Mouse (Mus musculus): ENCODE measurements at regions not wholly inside any gene's neighbourhood (a gene's known extent, or its start where the extent isn't known, plus 50 kb on each side); places are given as distances from the start of the nearest gene placed in this dataset.

DNA sequence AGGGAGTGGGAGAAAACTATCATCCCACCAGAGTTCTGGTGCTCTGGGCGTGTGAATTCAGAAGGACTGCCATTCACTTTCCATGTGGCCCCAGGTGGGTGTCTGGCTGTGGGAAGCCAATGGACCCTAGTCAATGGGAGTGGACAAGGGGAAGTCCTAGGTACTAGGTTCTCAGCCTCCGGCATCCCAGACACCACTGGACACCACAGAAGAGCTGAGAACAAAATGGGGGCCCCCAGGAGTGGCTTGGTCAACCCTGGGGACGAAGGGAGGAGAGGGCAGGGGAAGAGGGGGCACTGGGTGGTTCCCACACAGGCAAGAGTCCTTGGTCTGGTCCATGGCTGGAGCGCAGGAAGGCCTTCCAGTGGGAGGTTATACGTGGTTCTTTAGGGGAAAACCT lies 81.8 kb upstream of the Slc4a7 start:
- Histone ChIP-seq H3K36me3 (ENCODE audit: control insufficient read depth, insufficient read depth) (no peaks in the 10 kb centered on the region), H3K4me1 (replicated peaks; ENCODE audit: control insufficient read depth, insufficient read depth, low read length) (no peaks in the 10 kb centered on the region), H3K4me2 (ENCODE audit: low read length) (no peak overlapping the region), H3K9ac (replicated peaks; ENCODE audit: low read depth, low read length) (no peak overlapping the region), H3K27me3 (replicated peaks; ENCODE audit: control insufficient read depth, insufficient read depth, low read length) (no peaks in the 10 kb centered on the region), H3K4me3 (replicated peaks; ENCODE audit: low read length) (no peak overlapping the region), H3K27ac (ENCODE audit: low read length) (no peak overlapping the region), H3K9me3 (ENCODE audit: control insufficient read depth, low read length) (no peaks in the 10 kb centered on the region)
- 79% methylated on average over 5 of the region's 5 CpGs for WGBS
- ATAC-seq, result no peak

DNA sequence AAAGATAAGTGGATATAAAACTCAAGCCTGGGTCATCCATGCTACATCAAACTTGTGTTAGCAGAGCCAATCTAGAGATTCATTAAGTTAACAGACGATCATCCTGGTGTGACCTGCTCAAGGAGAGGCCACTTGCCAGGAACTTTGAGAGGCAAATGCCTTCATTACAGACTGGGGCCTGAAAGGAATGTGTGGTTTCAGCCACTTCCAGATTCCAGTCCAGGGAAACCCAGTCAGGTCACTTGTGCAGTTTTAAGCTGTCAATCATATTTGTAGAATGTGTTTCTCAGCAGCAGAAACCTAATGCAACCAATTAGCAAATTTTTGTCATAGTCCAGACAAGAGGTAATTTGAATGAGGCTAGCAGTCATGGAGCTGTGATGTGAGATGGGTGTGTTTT lies 73.4 kb upstream of the Slc4a7 start:
- H3K9ac ChIP-seq (replicated peaks; ENCODE audit: low read depth, low read length), result no peak overlapping the region
- no peaks in the 10 kb centered on the region for H3K36me3 ChIP-seq (ENCODE audit: control insufficient read depth, insufficient read depth)
- no peaks in the 10 kb centered on the region for H3K9me3 ChIP-seq (ENCODE audit: control insufficient read depth, low read length)
- no peaks in the 10 kb centered on the region for H3K27me3 ChIP-seq (replicated peaks; ENCODE audit: control insufficient read depth, insufficient read depth, low read length)
- H3K4me2 ChIP-seq (ENCODE audit: low read length), result no peak overlapping the region
- H3K4me1 ChIP-seq (replicated peaks; ENCODE audit: control insufficient read depth, insufficient read depth, low read length), result peaks cover 14% of the 10 kb centered on the region
- whole genome bisulfite sequencing, result 71% methylated on average over 1 of the region's 1 CpGs
- H3K27ac ChIP-seq (ENCODE audit: low read length), result no peak overlapping the region
- no peak for ATAC-seq
- H3K4me3 ChIP-seq (replicated peaks; ENCODE audit: low read length), result no peak overlapping the region

DNA sequence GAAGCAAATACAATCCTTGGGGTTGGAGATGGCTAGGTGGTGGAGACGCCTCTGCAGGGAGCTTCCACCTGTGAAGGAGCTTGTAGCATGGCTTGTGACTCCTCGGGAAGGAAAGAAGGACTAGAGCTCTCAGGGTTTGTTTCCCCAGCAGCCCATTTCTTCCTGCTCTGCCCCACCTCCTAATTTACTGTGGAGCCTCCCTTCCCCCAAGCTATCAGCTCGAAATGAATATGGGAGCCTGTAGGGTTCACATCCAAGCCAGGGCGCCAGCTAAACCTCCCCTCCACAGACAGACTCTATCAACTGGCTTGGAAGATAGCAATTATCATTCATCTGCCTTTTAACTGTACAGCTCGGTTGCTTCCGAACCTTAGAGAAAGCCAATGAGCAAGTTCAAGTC lies 70.3 kb upstream of the Slc4a7 start:
- WGBS, result 39% methylated on average over 6 of the region's 6 CpGs
- ATAC-seq, result no peak
- no peaks in the 10 kb centered on the region for H3K27me3 ChIP-seq (replicated peaks; ENCODE audit: control insufficient read depth, insufficient read depth, low read length)

DNA sequence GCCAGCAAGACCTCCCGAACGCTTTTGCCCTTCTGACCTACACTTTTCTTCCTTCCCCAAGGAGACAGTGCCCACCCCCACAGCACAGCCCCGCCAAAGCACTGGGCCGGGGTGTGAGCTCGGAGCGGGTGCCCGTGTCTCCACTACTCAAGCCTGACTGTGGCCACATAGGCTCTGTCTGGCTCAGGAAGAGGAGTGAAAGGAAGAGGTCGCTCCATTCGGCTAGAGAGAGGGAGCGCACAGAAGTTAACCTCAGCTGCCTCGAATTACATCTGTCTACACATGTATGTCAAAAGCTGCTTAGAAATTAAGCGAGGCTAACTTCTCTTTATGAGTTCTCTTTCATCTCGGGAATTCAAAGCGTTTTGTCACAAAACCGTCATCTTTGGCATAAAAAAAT lies 69.6 kb upstream of the Slc4a7 start:
- WGBS, result 1% methylated on average over 15 of the region's 15 CpGs
- H3K4me2 ChIP-seq (ENCODE audit: low read length), result peak overlapping the region; percentile 60
- H3K4me1 ChIP-seq (replicated peaks; ENCODE audit: control insufficient read depth, insufficient read depth, low read length), result peaks cover 14% of the 10 kb centered on the region
- no peak overlapping the region for H3K27ac ChIP-seq (ENCODE audit: low read length)
- no peaks in the 10 kb centered on the region for H3K36me3 ChIP-seq (ENCODE audit: control insufficient read depth, insufficient read depth)
- ATAC-seq, result 0 out of 2 replicates have a peak, but pooled peaks have one; percentile 47
- H3K9ac ChIP-seq (replicated peaks; ENCODE audit: low read depth, low read length), result no peak overlapping the region
- no peaks in the 10 kb centered on the region for H3K27me3 ChIP-seq (replicated peaks; ENCODE audit: control insufficient read depth, insufficient read depth, low read length)
- H3K4me3 ChIP-seq (replicated peaks; ENCODE audit: low read length), result peak overlapping the region; percentile 30
- H3K9me3 ChIP-seq (ENCODE audit: control insufficient read depth, low read length), result no peaks in the 10 kb centered on the region

More for the DNA sequence above, 70.3 kb upstream of the Slc4a7 start:
- H3K4me1 ChIP-seq (replicated peaks; ENCODE audit: control insufficient read depth, insufficient read depth, low read length), result peaks cover 14% of the 10 kb centered on the region
- H3K9ac ChIP-seq (replicated peaks; ENCODE audit: low read depth, low read length), result no peak overlapping the region
- H3K36me3 ChIP-seq (ENCODE audit: control insufficient read depth, insufficient read depth), result no peaks in the 10 kb centered on the region
- H3K27ac ChIP-seq (ENCODE audit: low read length), result no peak overlapping the region
- no peak overlapping the region for H3K4me3 ChIP-seq (replicated peaks; ENCODE audit: low read length)
- H3K9me3 ChIP-seq (ENCODE audit: control insufficient read depth, low read length), result no peaks in the 10 kb centered on the region
- H3K4me2 ChIP-seq (ENCODE audit: low read length), result no peak overlapping the region

DNA sequence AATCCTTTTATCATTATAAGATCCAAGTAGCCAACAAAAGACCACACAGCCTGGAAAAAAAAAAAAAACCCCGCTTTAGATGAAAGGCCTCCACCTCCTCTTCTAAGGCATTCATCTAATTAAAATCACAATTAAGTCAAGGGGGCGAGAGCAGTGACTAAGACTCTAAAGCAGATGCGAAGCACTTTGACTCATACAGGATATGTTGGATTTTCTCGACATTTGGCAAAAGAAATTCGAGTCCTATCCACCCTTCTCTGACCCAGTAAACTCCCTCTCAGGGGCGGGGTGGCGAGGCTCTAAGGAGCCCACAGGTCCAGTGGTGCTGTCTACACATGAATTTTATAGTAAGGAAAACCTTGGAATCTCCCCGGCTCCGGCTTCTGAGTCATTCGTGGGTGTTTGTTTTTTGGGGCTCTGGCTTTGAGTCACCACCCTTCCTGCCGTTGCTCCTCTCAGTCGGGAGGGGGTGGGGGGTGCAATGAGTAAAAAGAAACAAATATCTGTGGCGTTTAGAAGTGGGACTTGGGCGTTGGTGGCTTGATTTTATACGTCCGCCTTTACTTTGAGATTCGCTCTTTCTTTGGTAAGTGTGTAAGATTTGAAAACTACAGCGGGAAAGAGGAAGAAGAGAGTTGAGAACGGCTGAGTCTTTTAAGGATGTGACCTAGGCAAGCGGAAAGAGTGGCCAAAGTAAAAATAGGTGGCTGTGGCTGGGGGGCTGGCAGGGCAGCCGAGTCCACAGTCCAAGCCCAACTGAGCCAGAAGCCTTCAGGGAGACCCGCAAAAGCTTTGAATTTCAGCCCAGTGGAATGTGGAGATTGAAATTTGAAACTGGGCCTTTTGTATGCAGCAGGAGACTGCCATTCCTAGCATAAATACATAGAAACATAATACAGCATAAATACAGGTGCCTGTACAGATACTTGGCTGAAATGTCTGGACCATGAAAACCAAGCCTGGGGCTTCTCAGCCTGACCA lies 68.8 kb upstream of the Slc4a7 start:
- Histone ChIP-seq H3K9me3 (ENCODE audit: control insufficient read depth, low read length) (no peaks in the 10 kb centered on the region), H3K4me3 (replicated peaks; ENCODE audit: low read length) (peak overlapping the region; percentile 30), H3K27me3 (replicated peaks; ENCODE audit: control insufficient read depth, insufficient read depth, low read length) (no peaks in the 10 kb centered on the region), H3K27ac (ENCODE audit: low read length) (no peak overlapping the region), H3K4me1 (replicated peaks; ENCODE audit: control insufficient read depth, insufficient read depth, low read length) (peaks cover 14% of the 10 kb centered on the region), H3K4me2 (ENCODE audit: low read length) (peak overlapping the region; percentile 60), H3K36me3 (ENCODE audit: control insufficient read depth, insufficient read depth) (no peaks in the 10 kb centered on the region), H3K9ac (replicated peaks; ENCODE audit: low read depth, low read length) (peak overlapping the region; percentile 25; the same call in 1 of the 2 replicates)
- WGBS, result 4% methylated on average over 22 of the region's 22 CpGs
- no peak; the same call in 1 of the 2 replicates for ATAC-seq

DNA sequence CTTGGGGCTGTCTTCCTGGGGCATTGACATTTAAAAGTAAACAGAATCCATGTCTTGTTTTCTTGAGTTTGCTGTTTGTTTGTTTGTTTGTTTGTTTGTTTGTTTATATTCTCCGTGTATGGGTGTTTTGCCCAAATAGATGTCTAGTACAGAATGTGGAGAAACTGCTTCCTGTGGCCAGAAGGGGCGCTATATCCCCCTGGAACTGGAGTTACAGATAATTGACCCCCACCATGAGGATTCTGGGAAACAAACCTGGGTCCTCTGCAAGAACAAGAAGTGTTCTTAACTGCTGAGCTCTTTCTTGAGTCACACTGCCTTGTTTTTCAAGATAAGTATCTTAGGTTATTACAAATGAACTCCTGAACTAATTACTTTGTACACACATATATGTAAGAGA lies 68.1 kb upstream of the Slc4a7 start:
- no peak for ATAC-seq
- H3K4me2 ChIP-seq (ENCODE audit: low read length), result no peak overlapping the region
- H3K4me1 ChIP-seq (replicated peaks; ENCODE audit: control insufficient read depth, insufficient read depth, low read length), result peaks cover 14% of the 10 kb centered on the region
- H3K27me3 ChIP-seq (replicated peaks; ENCODE audit: control insufficient read depth, insufficient read depth, low read length), result no peaks in the 10 kb centered on the region
- no peak overlapping the region for H3K9ac ChIP-seq (replicated peaks; ENCODE audit: low read depth, low read length)
- no peaks in the 10 kb centered on the region for H3K9me3 ChIP-seq (ENCODE audit: control insufficient read depth, low read length)
- WGBS, result 56% methylated on average over 2 of the region's 2 CpGs
- no peak overlapping the region for H3K4me3 ChIP-seq (replicated peaks; ENCODE audit: low read length)
- H3K27ac ChIP-seq (ENCODE audit: low read length), result no peak overlapping the region
- H3K36me3 ChIP-seq (ENCODE audit: control insufficient read depth, insufficient read depth), result no peaks in the 10 kb centered on the region

DNA sequence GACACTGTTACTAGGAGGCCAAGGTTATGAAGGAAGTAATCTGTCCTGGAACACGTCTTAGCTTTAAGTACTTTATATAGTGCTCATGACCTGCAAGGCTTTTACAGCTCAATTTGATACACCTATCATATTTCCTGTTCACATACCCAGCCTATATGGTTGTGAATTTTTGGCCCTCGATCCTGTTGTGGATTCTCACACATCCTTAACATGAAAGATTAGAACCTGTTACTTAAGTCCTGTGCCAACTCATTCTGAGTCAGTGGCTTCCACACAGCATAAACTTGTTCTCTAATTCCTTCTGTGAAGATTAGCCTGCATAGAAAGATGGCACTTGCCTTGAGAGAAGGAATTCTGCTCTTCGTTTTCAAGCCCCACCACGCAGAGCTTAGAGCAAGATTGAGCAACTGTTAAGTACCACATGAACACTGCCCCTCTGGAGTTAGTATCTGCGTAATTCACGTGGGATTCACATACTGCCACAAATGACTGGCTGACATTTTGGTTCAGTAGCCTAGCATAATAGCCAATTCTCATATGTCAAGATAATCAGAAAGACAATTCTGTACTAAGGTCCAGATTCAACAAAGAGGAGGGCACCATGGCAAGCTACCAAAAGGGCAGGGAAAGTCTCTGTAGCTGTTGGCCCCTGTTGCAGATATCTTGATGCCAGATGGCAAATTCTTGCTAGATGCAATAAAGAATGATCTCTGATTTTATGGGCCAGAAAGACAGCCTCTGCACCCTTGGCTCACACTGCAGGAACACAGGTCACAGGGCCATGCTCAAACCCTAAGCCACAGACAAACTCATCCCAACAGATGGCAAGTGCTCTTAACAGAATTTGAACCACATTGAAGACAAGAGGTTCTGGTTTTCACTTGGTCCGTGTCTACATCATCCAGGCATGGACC lies 62.7 kb upstream of the Slc4a7 start:
- no peak overlapping the region for H3K9ac ChIP-seq (replicated peaks; ENCODE audit: low read depth, low read length)
- no peak overlapping the region for H3K4me3 ChIP-seq (replicated peaks; ENCODE audit: low read length)
- no peaks in the 10 kb centered on the region for H3K27me3 ChIP-seq (replicated peaks; ENCODE audit: control insufficient read depth, insufficient read depth, low read length)
- no peak overlapping the region for H3K4me2 ChIP-seq (ENCODE audit: low read length)
- H3K9me3 ChIP-seq (ENCODE audit: control insufficient read depth, low read length), result no peaks in the 10 kb centered on the region
- H3K27ac ChIP-seq (ENCODE audit: low read length), result no peak overlapping the region
- H3K36me3 ChIP-seq (ENCODE audit: control insufficient read depth, insufficient read depth), result no peaks in the 10 kb centered on the region
- 80% methylated on average over 7 of the region's 7 CpGs for WGBS
- ATAC-seq, result no peak
- no peaks in the 10 kb centered on the region for H3K4me1 ChIP-seq (replicated peaks; ENCODE audit: control insufficient read depth, insufficient read depth, low read length)

DNA sequence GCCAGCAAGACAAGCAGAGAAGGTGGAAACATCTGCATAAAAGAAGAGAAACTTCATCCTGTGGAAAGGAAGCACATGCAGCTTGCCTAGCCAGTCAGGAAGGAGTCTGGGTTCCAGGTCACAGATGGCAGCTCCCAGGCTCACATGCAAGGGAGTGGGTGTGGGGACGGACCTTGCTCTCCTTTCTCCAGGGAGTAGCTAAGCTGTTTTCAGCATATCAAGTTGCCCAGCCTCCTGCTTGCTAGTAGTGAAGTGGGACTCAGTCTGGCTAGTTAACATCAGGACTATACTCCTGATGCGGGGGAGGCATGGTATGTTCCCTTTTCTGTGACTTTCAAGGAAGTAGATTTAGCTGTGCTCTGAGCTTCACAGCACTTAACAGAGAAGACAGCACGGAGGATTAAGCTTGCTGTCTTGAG lies 62.0 kb upstream of the Slc4a7 start:
- H3K4me2 ChIP-seq (ENCODE audit: low read length), result no peak overlapping the region
- no peaks in the 10 kb centered on the region for H3K27me3 ChIP-seq (replicated peaks; ENCODE audit: control insufficient read depth, insufficient read depth, low read length)
- 60% methylated on average over 3 of the region's 3 CpGs for whole genome bisulfite sequencing
- H3K4me3 ChIP-seq (replicated peaks; ENCODE audit: low read length), result no peak overlapping the region
- no peaks in the 10 kb centered on the region for H3K9me3 ChIP-seq (ENCODE audit: control insufficient read depth, low read length)
- H3K27ac ChIP-seq (ENCODE audit: low read length), result no peak overlapping the region
- no peaks in the 10 kb centered on the region for H3K4me1 ChIP-seq (replicated peaks; ENCODE audit: control insufficient read depth, insufficient read depth, low read length)
- no peaks in the 10 kb centered on the region for H3K36me3 ChIP-seq (ENCODE audit: control insufficient read depth, insufficient read depth)
- H3K9ac ChIP-seq (replicated peaks; ENCODE audit: low read depth, low read length), result no peak overlapping the region
- no peak for ATAC-seq

DNA sequence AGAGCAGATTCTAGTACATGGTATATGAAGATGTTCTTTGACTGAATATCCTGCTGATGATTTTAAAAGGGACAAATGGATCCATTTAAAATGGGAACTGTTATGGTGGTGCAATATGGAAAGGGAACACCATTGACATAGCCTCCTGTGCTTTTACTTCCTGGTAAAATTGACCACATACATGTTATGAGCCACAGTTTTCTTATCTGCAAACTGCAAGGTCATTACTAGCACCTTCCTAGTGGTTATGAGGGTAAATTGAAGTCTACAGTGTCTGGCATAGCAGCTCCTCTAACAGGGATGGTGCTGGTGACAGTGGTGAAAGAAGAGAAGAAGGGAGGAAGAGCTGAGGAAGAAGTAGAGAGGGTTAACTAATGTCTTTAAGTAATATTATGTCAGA lies 61.5 kb upstream of the Slc4a7 start:
- H3K9me3 ChIP-seq (ENCODE audit: control insufficient read depth, low read length), result no peaks in the 10 kb centered on the region
- no peaks in the 10 kb centered on the region for H3K36me3 ChIP-seq (ENCODE audit: control insufficient read depth, insufficient read depth)
- no peak for ATAC-seq
- no peaks in the 10 kb centered on the region for H3K4me1 ChIP-seq (replicated peaks; ENCODE audit: control insufficient read depth, insufficient read depth, low read length)
- H3K9ac ChIP-seq (replicated peaks; ENCODE audit: low read depth, low read length), result no peak overlapping the region
- H3K27ac ChIP-seq (ENCODE audit: low read length), result no peak overlapping the region
- no peak overlapping the region for H3K4me2 ChIP-seq (ENCODE audit: low read length)
- no peaks in the 10 kb centered on the region for H3K27me3 ChIP-seq (replicated peaks; ENCODE audit: control insufficient read depth, insufficient read depth, low read length)
- no peak overlapping the region for H3K4me3 ChIP-seq (replicated peaks; ENCODE audit: low read length)

All from forebrain, embryonic 16.5 days (tissue).